Mouse (Mus musculus): ENCODE data around the gene Sez6l.

Gene Sez6l

GRCm38 (mm10) chr5:112382641-112383330 lies 194.2 kb downstream of the Sez6l start:
- no peak for DNase-seq

- no peak for DNase-seq
Observed at GRCm38 (mm10) chr5:112382042-112382441, 194.9 kb downstream of the Sez6l start.

GRCm38 (mm10) chr5:112381154-112381553 lies 195.8 kb downstream of the Sez6l start:
- DNase-seq: no peak

- DNase-seq: peak; percentile 16
Observed at GRCm38 (mm10) chr5:112378716-112379115, 198.3 kb downstream of the Sez6l start.

GRCm38 (mm10) chr5:112377380-112377779 lies 199.6 kb downstream of the Sez6l start:
- DNase-seq: no peak

GRCm38 (mm10) chr5:112376111-112376510 lies 200.9 kb downstream of the Sez6l start:
- no peak for DNase-seq

GRCm38 (mm10) chr5:112371933-112372332 lies 205.1 kb downstream of the Sez6l start:
- DNase-seq: no peak

- no peak for DNase-seq
Observed at GRCm38 (mm10) chr5:112370236-112370813, 206.7 kb downstream of the Sez6l start.

- no peak for DNase-seq
Observed at GRCm38 (mm10) chr5:112369326-112369725, 207.7 kb downstream of the Sez6l start.

Measured in kidney, adult 18-20 months (tissue).